Mouse (Mus musculus): ENCODE results near the gene Gm9857.

DNA sequence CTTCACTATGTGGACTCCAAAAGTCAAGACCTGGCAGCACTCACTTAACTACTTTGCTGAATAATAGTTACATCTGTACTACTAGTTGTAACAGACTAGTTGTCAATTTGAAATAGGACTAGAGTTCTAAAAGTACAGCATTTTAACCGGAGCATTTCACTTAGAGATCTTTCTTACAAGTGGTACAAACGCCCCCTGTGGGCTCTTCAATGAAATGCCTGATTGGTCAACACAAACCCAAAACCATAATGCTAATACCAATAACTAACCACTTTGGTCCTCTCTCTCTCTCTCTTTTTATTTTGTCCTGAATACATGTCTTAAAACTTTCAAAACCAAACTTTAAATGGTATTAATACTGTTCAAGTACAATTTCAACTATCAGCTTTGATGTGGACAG lies 38.2 kb downstream of the Gm9857 start:
- no peak for TF ChIP-seq HCFC1 (IDR thresholded peaks at IDR 0.05; ENCODE audit: low read depth, low read length)
- TF ChIP-seq MYC (IDR thresholded peaks at IDR 0.05; ENCODE audit: low read depth, low read length), result no peak
- TF ChIP-seq ZKSCAN1 (IDR thresholded peaks at IDR 0.05; ENCODE audit: low read depth, low read length), result no peak
- no peak for TF ChIP-seq EP300 (IDR thresholded peaks at IDR 0.05; ENCODE audit: low read depth in 1 of 2, low read length in 2 of 2)
- no peak for TF ChIP-seq CHD2 (IDR thresholded peaks at IDR 0.05; ENCODE audit: low read length)

All from MEL (cell line).